ENCODE assay signal across 20 mouse cellular contexts in the genomic region with DNA sequence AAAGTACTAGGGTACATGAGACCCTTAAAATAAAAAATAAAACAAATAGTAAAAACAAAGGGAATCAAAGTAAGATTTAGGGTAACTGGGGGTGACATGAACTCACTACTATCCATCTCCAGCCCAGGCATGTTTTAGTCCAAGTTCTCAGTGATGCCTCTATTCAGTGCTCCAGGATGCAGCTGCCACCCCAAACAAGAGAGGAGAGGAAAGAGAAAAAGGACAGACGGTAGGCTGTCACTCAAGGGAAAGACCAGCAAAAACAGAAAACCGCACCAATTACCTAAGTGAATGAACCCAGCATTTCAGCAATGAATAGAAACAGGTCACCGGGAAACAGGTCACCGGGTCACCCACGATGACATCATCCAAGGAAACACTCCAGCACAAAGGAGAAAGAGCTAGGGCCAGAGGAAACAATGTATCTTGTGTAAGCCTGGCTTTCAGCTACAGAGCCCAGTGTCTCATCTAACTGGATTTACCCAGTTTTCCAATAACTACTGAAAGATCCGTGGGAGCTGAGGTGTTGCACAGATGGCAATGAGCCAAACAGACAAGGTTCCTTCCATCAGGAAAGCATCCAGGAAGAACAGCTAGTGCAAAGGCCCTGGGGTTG.
DNase-seq lines count a peak whose midpoint lies in the region; ATAC-seq lines count a peak whose summit lies in the region.
"Had no signal": no experiment of that assay in that cellular context is flagged by ENCODE, and none has a peak within 500 bp of the region (broad histone marks: within the 10 kb centered on the region; RNA-seq: fewer than 3 reads in every experiment).

No protein-coding gene starts in this region.

- ATAC-seq in midbrain, embryonic 13.5 days: no peak
- peak; percentile 80 for ATAC-seq in forebrain, embryonic 12.5 days (ENCODE audit: low FRiP score)
- no peak for ATAC-seq in granulocyte monocyte progenitor cell, adult 5-6 weeks (replicated peaks; ENCODE audit: poor library complexity, severe bottlenecking)
- no peak for ATAC-seq in CD4-positive, CD25-positive, alpha-beta regulatory T cell, adult 4 months
- ATAC-seq: liver, embryonic 12.5 days; Patski had no signal

- H3K9me3 ChIP-seq in midbrain, embryonic 10.5 days (replicated peaks): no peaks in the 10 kb centered on the region
- H3K9me3 ChIP-seq in midbrain, embryonic 13.5 days: no peaks in the 10 kb centered on the region
- H3K9me3 ChIP-seq in forebrain, embryonic 12.5 days: no peaks in the 10 kb centered on the region
- H3K9me3 ChIP-seq: liver, embryonic 12.5 days; midbrain, embryonic 15.5 days; neural tube, embryonic 12.5 days had no signal

- no peak overlapping the region for H3K4me2 ChIP-seq in midbrain, embryonic 13.5 days (replicated peaks)
- H3K4me2 ChIP-seq in forebrain, embryonic 12.5 days: no peak overlapping the region
- H3K4me2 ChIP-seq: liver, embryonic 12.5 days; neural tube, embryonic 12.5 days had no signal

- H3K4me3 ChIP-seq in midbrain, embryonic 10.5 days: no peak overlapping the region
- H3K4me3 ChIP-seq in midbrain, embryonic 13.5 days (replicated peaks): no peak overlapping the region
- no peak overlapping the region for H3K4me3 ChIP-seq in forebrain, embryonic 12.5 days (replicated peaks)
- H3K4me3 ChIP-seq: heart, adult 2 months; liver, embryonic 12.5 days; midbrain, embryonic 15.5 days; neural tube, embryonic 12.5 days had no signal

- H3K27me3 ChIP-seq in midbrain, embryonic 10.5 days (ENCODE audit: low read depth, poor library complexity, severe bottlenecking): no peaks in the 10 kb centered on the region
- no peaks in the 10 kb centered on the region for H3K27me3 ChIP-seq in midbrain, embryonic 13.5 days
- H3K27me3 ChIP-seq in forebrain, embryonic 12.5 days: no peaks in the 10 kb centered on the region
- H3K27me3 ChIP-seq: CH12.LX; midbrain, embryonic 15.5 days; neural tube, embryonic 12.5 days; Patski had no signal

- no peaks in the 10 kb centered on the region for H3K36me3 ChIP-seq in midbrain, embryonic 10.5 days
- no peaks in the 10 kb centered on the region for H3K36me3 ChIP-seq in midbrain, embryonic 13.5 days
- H3K36me3 ChIP-seq in forebrain, embryonic 12.5 days (replicated peaks): no peaks in the 10 kb centered on the region
- H3K36me3 ChIP-seq: liver, embryonic 12.5 days; midbrain, embryonic 15.5 days; neural tube, embryonic 12.5 days had no signal

- DNase-seq in midbrain, embryonic 10.5 days (ENCODE audit: low spot score): no peak
- DNase-seq in embryo, embryonic 10 days (ENCODE audit: low spot score): peak; percentile 72
- peak; percentile 19 for DNase-seq in retina, postnatal 7 days (ENCODE audit: low read depth, low spot score)
- DNase-seq: cerebellum, postnatal 14 days; heart, adult 2 months; heart, postnatal 36 days; layer of hippocampus, adult 9-11 months; lung, postnatal 14 days; right cerebral cortex, adult 18-20 months had no signal

- WGBS in midbrain, embryonic 10.5 days: 52% methylated on average over 6 of the region's 6 CpGs
- WGBS in midbrain, embryonic 13.5 days: 33% methylated on average over 6 of the region's 6 CpGs
- WGBS in forebrain, embryonic 12.5 days: 18% methylated on average over 6 of the region's 6 CpGs

- H3K9ac ChIP-seq in midbrain, embryonic 13.5 days (replicated peaks): no peak overlapping the region
- H3K9ac ChIP-seq in forebrain, embryonic 12.5 days: no peak overlapping the region
- H3K9ac ChIP-seq: liver, embryonic 12.5 days; midbrain, embryonic 15.5 days; neural tube, embryonic 12.5 days had no signal

- H3K4me1 ChIP-seq in midbrain, embryonic 10.5 days: peaks cover 18% of the 10 kb centered on the region; the same call in 1 of the 2 replicates
- H3K4me1 ChIP-seq in midbrain, embryonic 13.5 days (replicated peaks): 0 out of 2 replicates have a peak, but pooled peaks cover 6% of the 10 kb centered on the region
- peaks cover 12% of the 10 kb centered on the region; the same call in 1 of the 2 replicates for H3K4me1 ChIP-seq in forebrain, embryonic 12.5 days
- H3K4me1 ChIP-seq: liver, embryonic 12.5 days; neural tube, embryonic 12.5 days had no signal

- H3K27ac ChIP-seq in midbrain, embryonic 10.5 days (replicated peaks): peak overlapping the region; percentile 49
- H3K27ac ChIP-seq in midbrain, embryonic 13.5 days: no peak overlapping the region
- peak overlapping the region; percentile 27; the same call in 1 of the 2 replicates for H3K27ac ChIP-seq in forebrain, embryonic 12.5 days
- H3K27ac ChIP-seq: heart, adult 2 months; kidney, postnatal 0 days; liver, embryonic 12.5 days; midbrain, embryonic 15.5 days; neural tube, embryonic 12.5 days; stomach, postnatal 0 days had no signal
